Mouse (Mus musculus) hindbrain, embryonic 12.5 days (tissue): ENCODE data around the gene Eif3b. TPM values are rescaled to one million over a fixed set of nuclear protein-coding genes. Genes with fewer than 3 reads are reported as not detected.
A peak's percentile ranks its signal among the peaks of the same experiment; 100 is the strongest.

Experiments used
- ATAC-seq: fragments of 200-750 bp; cut with Nextera tagmentation; 2 replicates; pipeline ENCODE4 v1.8.0; 2017; ENCODE audit warnings: moderate TSS enrichment; ENCODE audit not compliant: low FRiP score
- H3K27ac ChIP-seq: fragments of 300-500 bp; sonication (generic); 2 replicates; pipeline ENCODE4 v1.5.1; 2016; ENCODE audit warnings: mild to moderate bottlenecking
- H3K27me3 ChIP-seq: fragments of 300-500 bp; sonication (generic); 2 replicates; pipeline ENCODE4 v1.6.1; 2016; ENCODE audit warnings: mild to moderate bottlenecking
- H3K36me3 ChIP-seq: fragments of 300-500 bp; sonication (generic); 2 replicates; pipeline ENCODE4 v1.6.1; 2016; ENCODE audit warnings: mild to moderate bottlenecking
- H3K4me1 ChIP-seq: fragments of 300-500 bp; sonication (generic); 2 replicates; pipeline ENCODE4 v1.6.1; 2016
- H3K4me2 ChIP-seq: fragments of 300-500 bp; sonication (generic); replicated peaks from 2 replicates; pipeline ENCODE4 v1.6.1; 2016; ENCODE audit warnings: mild to moderate bottlenecking
- H3K4me3 ChIP-seq: fragments of 300-500 bp; sonication (generic); 2 replicates; pipeline ENCODE4 v1.5.1; 2016; ENCODE audit warnings: mild to moderate bottlenecking
- H3K9ac ChIP-seq: fragments of 300-500 bp; sonication (generic); 2 replicates; pipeline ENCODE4 v1.6.1; 2016; ENCODE audit warnings: mild to moderate bottlenecking, moderate library complexity
- H3K9me3 ChIP-seq: fragments of 300-500 bp; sonication (generic); replicated peaks from 2 replicates; pipeline ENCODE4 v1.6.1; 2016; ENCODE audit warnings: mild to moderate bottlenecking
- WGBS: fragments of 180-500 bp; shearing (Covaris S2); methylation state at CpG from one replicate; pipeline ENCODE4 v1.1.7; 2016; 5-methylcytosine and 5-hydroxymethylcytosine counted together
- polyA plus RNA-seq: library from polyadenylated mRNA; unstranded; fragments of >200 nt; fragmentation: Nextera tagmentation; extraction: Ambion mirVana; gene quantifications from 2 replicates; pipeline ENCODE4 v1.2.1, GENCODE M21; 2016

Gene Eif3b
- 155 and 162 TPM in 2 replicates for polyA plus RNA-seq

DNA sequence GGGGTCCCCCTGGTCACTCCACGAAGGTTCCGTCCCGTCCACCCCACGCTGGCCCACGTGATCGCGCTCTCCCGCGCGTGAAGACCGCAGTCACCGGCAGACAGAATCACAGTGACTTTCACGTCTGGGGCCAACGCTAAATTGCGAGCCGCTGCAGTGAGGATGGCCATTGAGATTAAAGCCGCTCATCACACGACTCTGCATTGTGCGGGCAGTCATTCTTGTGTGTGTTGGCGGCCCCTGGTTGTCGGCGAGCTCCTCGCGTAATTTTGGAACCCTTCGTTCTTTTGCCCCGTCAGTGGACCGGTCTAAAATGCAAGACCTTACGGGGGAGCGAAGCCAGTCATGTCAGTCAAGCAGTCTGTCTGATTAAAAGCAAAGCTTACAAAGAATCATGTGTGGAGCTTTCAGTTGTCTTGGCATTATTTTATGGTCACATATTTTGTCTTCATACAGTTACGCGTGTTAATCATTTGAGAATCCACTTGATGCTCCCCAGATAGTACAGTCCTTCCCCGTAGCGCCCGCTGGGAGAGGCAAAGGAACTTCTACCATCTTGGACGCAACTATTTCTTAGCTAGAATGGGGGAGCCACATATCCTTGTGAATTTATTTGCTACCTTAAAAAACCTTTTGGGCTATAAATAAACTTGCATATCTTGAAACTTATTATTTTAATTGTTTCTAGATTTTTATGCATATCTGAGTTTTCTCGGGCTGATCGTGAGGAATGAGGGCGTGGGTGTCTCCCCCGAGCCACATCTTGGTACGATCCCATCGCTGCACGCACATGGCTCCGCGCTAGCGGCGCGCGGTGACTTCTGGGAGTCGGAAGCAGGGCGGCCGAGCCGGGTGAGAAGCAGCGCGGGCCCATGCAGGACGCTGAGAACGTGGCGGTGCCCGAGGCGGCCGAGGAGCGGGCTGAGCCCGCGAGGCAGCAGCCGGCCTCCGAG lies at the start of gene Eif3b:
TSS of gene Eif3b (plus strand) at position 840 of the 953 bp plus-strand sequence.
- Histone ChIP-seq H3K27me3 (no peaks in the 10 kb centered on the region), H3K4me3 (peak within 1 kb of the TSS; percentile 100), H3K36me3 (0 out of 2 replicates have a peak, but pooled peaks cover 15% of the 10 kb centered on the region), H3K9me3 (no peaks in the 10 kb centered on the region), H3K4me2 (peak within 1 kb of the TSS; percentile 88), H3K27ac (peak within 1 kb of the TSS; percentile 94), H3K4me1 (peaks cover 27% of the 10 kb centered on the region), H3K9ac (peak within 1 kb of the TSS; percentile 98)
- under 1% methylated on average over 65 of the region's 65 CpGs for WGBS
- ATAC-seq = peak; percentile 90

DNA sequence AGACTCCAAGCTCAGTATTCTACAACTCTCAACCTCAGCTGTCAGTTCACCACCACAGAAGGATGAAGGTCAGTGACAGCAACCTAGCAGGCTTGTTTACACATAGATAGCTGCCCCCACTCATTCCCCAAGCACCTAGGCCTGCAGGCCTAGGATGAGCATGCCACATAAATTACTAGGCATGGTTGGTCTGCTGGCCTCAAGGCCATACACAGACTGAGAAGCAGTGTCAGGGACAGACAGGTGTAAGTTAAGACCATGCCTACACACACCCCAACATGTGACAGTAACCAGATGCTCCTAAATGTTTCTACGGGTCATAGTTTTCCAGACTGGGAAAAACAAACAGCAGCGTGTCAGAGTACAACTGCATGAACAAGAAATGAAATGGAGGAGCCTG lies 49.7 kb upstream of the Eif3b start:
- ATAC-seq = no peak

DNA sequence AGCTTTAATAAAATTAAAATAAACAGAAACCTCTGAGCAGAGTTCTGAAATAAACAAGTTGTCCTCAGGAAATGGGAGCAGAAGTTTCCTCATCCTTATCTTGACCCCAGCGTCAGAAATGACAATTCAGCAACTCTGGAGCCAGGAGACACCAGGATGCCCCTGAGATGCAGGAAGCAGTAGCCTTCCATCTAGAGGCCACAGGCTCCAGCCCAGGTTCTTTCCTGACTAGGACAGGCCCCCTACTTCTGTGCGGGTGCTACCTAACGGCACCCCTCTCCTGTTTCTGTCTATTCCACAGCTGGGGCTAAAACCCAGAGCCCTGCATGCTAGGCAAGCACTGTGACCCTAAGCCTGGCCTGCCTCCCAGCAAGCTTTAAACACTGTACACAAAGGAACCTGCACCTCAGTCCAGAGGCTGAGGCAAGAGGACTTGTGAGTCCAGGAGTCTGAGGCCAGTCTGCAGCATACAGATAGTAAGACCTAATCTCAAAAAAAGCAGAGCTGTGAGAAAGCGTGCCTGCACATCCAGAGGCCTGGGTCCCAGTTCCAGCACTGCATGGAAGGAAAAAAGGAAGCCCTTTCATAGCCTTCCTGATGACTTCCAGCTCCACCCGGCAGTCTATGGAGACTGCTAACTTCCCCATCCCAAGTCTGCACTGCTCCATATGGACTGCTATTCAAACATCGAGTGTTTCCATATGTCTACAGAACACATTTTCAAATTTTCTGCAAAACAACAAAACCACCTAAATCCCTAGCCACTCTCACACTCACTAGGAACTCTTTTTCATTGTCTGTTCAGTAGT lies 48.5 kb upstream of the Eif3b start:
- Histone ChIP-seq H3K4me1 (0 out of 2 replicates have a peak, but pooled peaks cover 2% of the 10 kb centered on the region), H3K9me3 (no peaks in the 10 kb centered on the region), H3K36me3 (no peaks in the 10 kb centered on the region), H3K27ac (no peak overlapping the region), H3K4me2 (no peak overlapping the region), H3K4me3 (no peak overlapping the region), H3K9ac (no peak overlapping the region), H3K27me3 (no peaks in the 10 kb centered on the region)
- ATAC-seq = no peak
- WGBS = 77% methylated on average over 6 of the region's 6 CpGs

More for the DNA sequence above, 49.7 kb upstream of the Eif3b start:
- no peaks in the 10 kb centered on the region for H3K27me3 ChIP-seq
- H3K4me2 ChIP-seq = no peak overlapping the region
- H3K4me1 ChIP-seq = 0 out of 2 replicates have a peak, but pooled peaks cover 2% of the 10 kb centered on the region
- H3K9me3 ChIP-seq = no peaks in the 10 kb centered on the region
- H3K27ac ChIP-seq = no peak overlapping the region
- H3K9ac ChIP-seq = no peak overlapping the region
- H3K36me3 ChIP-seq = no peaks in the 10 kb centered on the region
- H3K4me3 ChIP-seq = no peak overlapping the region
- WGBS = 87% methylated on average over 2 of the region's 2 CpGs

DNA sequence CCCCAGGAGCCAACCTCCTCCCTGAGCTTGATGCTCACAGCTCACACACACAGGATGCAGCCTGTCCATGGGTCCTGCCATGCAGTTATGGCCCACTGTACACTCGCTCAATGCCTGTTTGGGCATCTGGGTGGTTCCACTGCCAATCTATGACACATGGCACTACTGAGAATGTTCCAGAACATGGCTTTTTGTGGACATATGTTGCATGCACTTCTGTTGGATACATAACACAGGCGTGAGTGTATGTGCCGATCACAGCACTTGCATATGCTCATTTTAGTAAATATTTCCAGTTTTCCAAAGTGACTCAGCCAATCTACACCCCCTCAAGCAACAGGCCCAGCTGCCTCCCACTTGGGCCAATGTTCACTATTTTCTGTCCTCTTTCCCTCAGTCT lies 47.5 kb upstream of the Eif3b start:
- 93% methylated on average over 3 of the region's 3 CpGs for WGBS
- no peak overlapping the region for H3K9ac ChIP-seq
- H3K9me3 ChIP-seq = no peaks in the 10 kb centered on the region
- no peaks in the 10 kb centered on the region for H3K36me3 ChIP-seq
- no peak overlapping the region for H3K4me2 ChIP-seq
- H3K4me1 ChIP-seq = 0 out of 2 replicates have a peak, but pooled peaks cover 2% of the 10 kb centered on the region
- ATAC-seq = no peak
- no peak overlapping the region for H3K27ac ChIP-seq
- H3K27me3 ChIP-seq = no peaks in the 10 kb centered on the region
- H3K4me3 ChIP-seq = no peak overlapping the region

DNA sequence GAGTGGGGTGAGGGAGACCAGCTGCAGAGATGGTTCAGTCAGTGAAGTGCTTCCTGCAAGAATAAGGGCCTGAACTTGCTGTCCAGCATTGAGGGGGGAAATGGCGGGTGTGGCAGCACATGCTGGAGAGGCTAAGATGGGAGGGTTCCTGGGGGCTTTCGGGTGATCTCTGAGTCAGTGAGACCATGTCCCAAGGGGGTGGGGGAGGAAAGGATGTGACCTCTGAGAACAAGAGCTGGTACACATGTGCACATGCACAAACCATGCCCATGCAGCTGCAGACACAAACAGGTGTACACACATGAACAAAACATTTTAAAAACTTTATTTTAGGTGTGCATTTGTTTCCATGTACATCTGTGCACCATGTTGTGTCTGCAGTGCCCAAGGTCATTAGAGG lies 45.4 kb upstream of the Eif3b start:
- ATAC-seq = no peak
- Histone ChIP-seq H3K27me3 (no peaks in the 10 kb centered on the region), H3K4me3 (no peak overlapping the region), H3K9me3 (no peaks in the 10 kb centered on the region), H3K27ac (no peak overlapping the region), H3K36me3 (no peaks in the 10 kb centered on the region), H3K4me2 (no peak overlapping the region), H3K4me1 (0 out of 2 replicates have a peak, but pooled peaks cover 2% of the 10 kb centered on the region), H3K9ac (no peak overlapping the region)
- WGBS = 88% methylated on average over 2 of the region's 2 CpGs

DNA sequence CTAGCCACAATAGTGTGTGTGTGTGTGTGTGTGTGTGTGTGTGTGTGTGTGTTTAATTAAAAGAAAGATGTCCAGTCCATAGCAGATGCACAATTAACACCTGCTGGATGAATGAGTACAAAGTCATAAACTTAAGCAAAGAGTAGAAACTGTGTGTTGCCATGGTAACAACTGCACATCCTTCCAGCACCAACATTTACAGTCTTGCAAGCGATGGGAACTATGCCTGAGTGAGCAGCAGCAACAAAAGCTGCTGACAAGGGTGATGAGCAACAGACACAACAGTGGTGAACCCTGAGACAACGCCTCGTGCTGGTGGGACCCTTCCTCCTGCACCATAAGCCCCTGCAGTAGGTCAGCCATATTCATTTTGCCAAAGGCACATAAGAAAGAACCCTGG lies 44.9 kb upstream of the Eif3b start:
- no peaks in the 10 kb centered on the region for H3K27me3 ChIP-seq
- H3K9me3 ChIP-seq = no peaks in the 10 kb centered on the region
- H3K4me1 ChIP-seq = 0 out of 2 replicates have a peak, but pooled peaks cover 2% of the 10 kb centered on the region
- no peak overlapping the region for H3K9ac ChIP-seq
- no peak overlapping the region for H3K4me3 ChIP-seq
- WGBS = 47% methylated on average over 3 of the region's 3 CpGs
- no peak overlapping the region for H3K4me2 ChIP-seq
- H3K27ac ChIP-seq = no peak overlapping the region
- ATAC-seq = no peak
- H3K36me3 ChIP-seq = no peaks in the 10 kb centered on the region

DNA sequence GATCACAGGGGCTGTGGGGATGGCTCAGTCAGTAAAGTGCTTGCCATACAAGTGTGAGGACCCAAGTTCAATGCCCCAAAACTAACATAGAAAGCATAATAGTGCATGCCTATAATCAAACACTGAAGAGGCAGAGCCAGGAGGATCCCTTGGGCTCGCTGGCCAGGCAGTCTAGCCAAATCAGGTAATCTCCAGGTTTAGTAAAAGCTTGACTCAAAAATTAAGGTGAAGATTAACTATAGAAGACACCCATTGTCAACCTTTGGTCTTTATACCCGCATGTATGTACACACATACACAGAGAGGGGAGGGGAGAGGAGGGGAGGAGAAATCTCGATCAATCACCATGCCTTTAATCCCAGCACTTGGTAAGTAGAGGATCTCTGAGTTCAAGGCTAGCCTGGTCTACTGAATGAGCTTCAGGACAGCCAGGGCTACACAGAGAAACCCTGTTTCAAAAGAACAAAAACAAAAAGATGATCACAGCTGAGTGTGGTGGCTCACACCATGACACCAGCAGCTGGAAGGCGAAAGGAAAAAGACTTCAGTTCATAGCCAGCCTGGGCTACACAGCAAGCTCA lies 43.8 kb upstream of the Eif3b start:
- ATAC-seq = no peak
- 91% methylated on average over 4 of the region's 4 CpGs for WGBS

DNA sequence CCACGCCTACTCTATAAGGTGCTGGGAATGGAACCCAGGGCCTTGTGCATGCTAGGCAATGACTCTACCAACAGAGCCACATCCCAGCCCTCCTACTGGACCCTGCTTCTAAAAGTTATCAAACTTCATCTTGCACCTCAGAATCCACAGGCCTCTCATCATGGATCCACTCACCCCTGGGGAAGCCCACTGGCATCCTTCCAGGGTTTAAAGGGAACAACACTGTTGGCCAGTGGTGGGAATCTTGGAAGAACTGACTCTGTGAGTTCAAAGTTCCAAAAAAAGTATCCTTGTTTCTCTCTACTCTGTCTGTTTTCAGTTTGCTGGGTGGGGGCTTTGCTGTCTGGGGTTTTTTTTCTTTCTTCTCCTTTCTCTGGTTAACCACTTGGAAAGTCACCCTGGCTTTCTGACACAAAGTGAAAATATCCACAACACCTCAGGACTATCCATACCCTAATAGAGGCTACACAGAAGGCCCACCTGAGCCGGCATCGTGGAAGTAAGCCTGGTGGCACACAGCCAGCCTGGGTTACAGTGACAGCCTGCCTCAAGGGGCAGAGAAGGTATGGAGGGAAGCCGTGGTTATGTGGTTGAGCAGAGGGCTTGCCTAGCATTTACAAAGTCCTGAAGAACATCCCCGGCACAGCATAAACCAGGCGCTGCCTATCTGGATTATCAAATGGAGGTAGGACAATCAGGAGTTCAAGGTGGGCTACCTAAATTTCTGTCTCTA lies 40.8 kb upstream of the Eif3b start:
- WGBS = 95% methylated on average over 6 of the region's 6 CpGs
- Histone ChIP-seq H3K27me3 (no peaks in the 10 kb centered on the region), H3K27ac (no peak overlapping the region)

More for the DNA sequence above, 43.8 kb upstream of the Eif3b start:
- Histone ChIP-seq H3K4me3 (no peak overlapping the region), H3K9ac (no peak overlapping the region), H3K27ac (no peak overlapping the region), H3K9me3 (no peaks in the 10 kb centered on the region), H3K36me3 (no peaks in the 10 kb centered on the region), H3K4me2 (no peak overlapping the region), H3K4me1 (0 out of 2 replicates have a peak, but pooled peaks cover 2% of the 10 kb centered on the region), H3K27me3 (no peaks in the 10 kb centered on the region)

DNA sequence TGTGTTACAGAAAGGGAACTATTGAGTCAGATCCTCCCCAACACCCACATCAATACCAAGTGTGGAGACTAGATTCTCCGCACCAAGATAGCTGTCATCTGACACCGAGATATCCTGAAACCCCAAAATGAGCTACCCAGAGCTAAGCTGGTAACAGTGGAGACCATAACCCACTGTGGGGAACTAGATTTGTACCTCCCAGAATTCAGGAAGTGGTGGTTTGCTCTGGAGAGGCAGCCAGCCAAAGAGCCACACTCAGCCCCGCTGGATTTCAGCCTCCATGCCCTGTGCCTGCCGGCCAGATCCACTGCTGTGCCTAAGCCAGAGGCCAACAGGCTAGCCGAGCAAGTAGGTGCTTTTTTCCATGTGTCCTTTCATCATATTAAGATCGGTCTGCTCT lies 39.8 kb upstream of the Eif3b start:
- Histone ChIP-seq H3K4me3 (no peak overlapping the region), H3K27me3 (no peaks in the 10 kb centered on the region)
- WGBS = 80% methylated on average over 6 of the region's 6 CpGs

More for the DNA sequence above, 40.8 kb upstream of the Eif3b start:
- Histone ChIP-seq H3K4me1 (0 out of 2 replicates have a peak, but pooled peaks cover 2% of the 10 kb centered on the region), H3K4me3 (no peak overlapping the region), H3K9me3 (no peaks in the 10 kb centered on the region), H3K36me3 (no peaks in the 10 kb centered on the region), H3K9ac (no peak overlapping the region), H3K4me2 (no peak overlapping the region)
- no peak for ATAC-seq

DNA sequence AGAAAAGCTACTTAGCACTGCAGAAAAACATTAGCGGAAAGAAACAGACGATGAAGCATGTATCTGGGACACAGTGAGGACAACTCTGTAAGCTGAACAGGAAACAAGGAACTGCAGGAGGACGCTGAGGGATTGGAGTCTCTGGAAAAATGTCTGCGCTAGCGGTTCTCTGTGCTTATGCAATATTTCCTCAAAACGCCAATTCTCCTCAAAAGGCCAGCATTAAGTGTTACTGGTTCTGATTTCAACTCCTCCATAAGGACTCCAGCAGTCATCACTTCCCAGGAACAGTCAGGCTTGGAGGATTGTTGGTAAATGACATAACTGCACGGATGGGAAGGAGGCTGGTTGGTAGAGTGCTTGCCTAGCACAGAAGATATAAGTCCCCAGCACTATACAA lies 38.0 kb upstream of the Eif3b start:
- H3K4me2 ChIP-seq = no peak overlapping the region
- H3K36me3 ChIP-seq = no peaks in the 10 kb centered on the region
- no peak for ATAC-seq
- H3K27me3 ChIP-seq = no peaks in the 10 kb centered on the region
- no peak overlapping the region for H3K4me3 ChIP-seq
- H3K4me1 ChIP-seq = peaks cover 12% of the 10 kb centered on the region; the same call in 1 of the 2 replicates
- no peak overlapping the region for H3K27ac ChIP-seq
- H3K9me3 ChIP-seq = no peaks in the 10 kb centered on the region
- 94% methylated on average over 7 of the region's 7 CpGs for WGBS
- H3K9ac ChIP-seq = no peak overlapping the region

More for the DNA sequence above, 39.8 kb upstream of the Eif3b start:
- H3K9ac ChIP-seq = no peak overlapping the region
- no peak overlapping the region for H3K4me2 ChIP-seq
- H3K4me1 ChIP-seq = peaks cover 9% of the 10 kb centered on the region; the same call in 1 of the 2 replicates
- no peak overlapping the region for H3K27ac ChIP-seq
- no peak for ATAC-seq
- H3K9me3 ChIP-seq = no peaks in the 10 kb centered on the region
- no peaks in the 10 kb centered on the region for H3K36me3 ChIP-seq

DNA sequence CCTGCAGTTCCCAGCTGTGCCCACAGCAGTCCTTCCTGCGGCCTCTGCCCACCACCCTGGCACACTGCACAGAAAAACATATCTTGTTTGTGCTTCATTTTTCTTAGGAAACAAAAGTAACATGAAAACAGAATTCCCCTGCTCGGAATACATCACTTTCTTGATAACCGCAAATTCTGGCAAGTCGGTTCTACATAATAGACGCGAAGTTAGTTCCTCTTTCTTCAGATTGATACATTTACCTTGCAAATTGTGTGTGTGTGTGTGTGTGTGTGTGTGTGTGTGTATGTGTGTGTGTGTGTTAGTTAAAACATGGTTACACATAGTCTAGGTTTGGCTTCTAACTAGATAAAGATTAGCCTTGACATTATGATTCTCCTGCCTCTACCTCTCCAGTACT lies 36.4 kb upstream of the Eif3b start:
- ATAC-seq = no peak
- no peaks in the 10 kb centered on the region for H3K36me3 ChIP-seq
- no peak overlapping the region for H3K4me2 ChIP-seq
- peaks cover 17% of the 10 kb centered on the region for H3K4me1 ChIP-seq
- no peak overlapping the region for H3K27ac ChIP-seq
- no peaks in the 10 kb centered on the region for H3K9me3 ChIP-seq
- no peak overlapping the region for H3K9ac ChIP-seq
- no peaks in the 10 kb centered on the region for H3K27me3 ChIP-seq
- WGBS = 95% methylated on average over 6 of the region's 6 CpGs
- no peak overlapping the region for H3K4me3 ChIP-seq
